Mouse (Mus musculus) lung, adult 2 months (tissue): ENCODE measurements at regions not wholly inside any gene's neighbourhood (a gene's known extent, or its start where the extent isn't known, plus 50 kb on each side); places are given as distances from the start of the nearest gene placed in this dataset.

Source experiments
- CTCF ChIP-seq: fragments of 200-500 bp; IDR thresholded peaks from 2 replicates; pipeline ENCODE4 v1.5.1; 2011; ENCODE audit warnings: mild to moderate bottlenecking, low read length, control low read depth; ENCODE audit not compliant: insufficient read depth
- POLR2A ChIP-seq: fragments of 200-500 bp; IDR thresholded peaks from 2 replicates; pipeline ENCODE4 v1.6.1; 2011; ENCODE audit warnings: low read depth, mild to moderate bottlenecking, control low read depth, low read length, borderline replicate concordance; ENCODE audit errors: extremely low read depth

- TF ChIP-seq CTCF, result no peak
- TF ChIP-seq POLR2A, result no peak
Observed at GRCm38 (mm10) chr1:119252403-119252802, 169.6 kb downstream of the Inhbb start.
